Mouse (Mus musculus): Measurements from ENCODE around the gene Enpp1.

- TF ChIP-seq POLR2A (IDR thresholded peaks at IDR 0.05; ENCODE audit: borderline replicate concordance, extremely low read depth, low read depth, low read length) (no peak), CTCF (IDR thresholded peaks at IDR 0.05; ENCODE audit: insufficient read depth, low read length) (no peak)
Measured at GRCm38 (mm10) chr10:24609146-24609545, 102.8 kb downstream of the Enpp1 start.
